Mouse (Mus musculus) heart, adult 8-10 months (tissue): ENCODE results near the gene Sf1. TPM values are rescaled to one million over a fixed set of nuclear protein-coding genes. Genes with fewer than 3 reads are reported as not detected.
A peak's percentile ranks its signal among the peaks of the same experiment; 100 is the strongest.

ENCODE experiments used
- DNase-seq: peaks from one replicate; pipeline ENCODE4 v3.0.0; 2022; ENCODE audit warnings: low spot score
- total RNA-seq, 4 experiments: library from RNA; stranded (reverse); gene quantifications; 2 replicates each; pipeline ENCODE4 v1.2.4; 2022

Sf1 gene
- total RNA-seq, 4 experiments from 2014 or later, result 84.3 to 103 (median 91.3) TPM

GRCm38 (mm10) chr19:6341453-6342077, 21.9 kb upstream of the Sf1 start:
- no peak for DNase-seq

- no peak for DNase-seq
These were observed 21.1 kb upstream of the Sf1 start for GRCm38 (mm10) chr19:6342276-6342933.

- DNase-seq, result no peak
These were observed 20.2 kb upstream of the Sf1 start for GRCm38 (mm10) chr19:6343066-6343925.

GRCm38 (mm10) chr19:6343996-6344395, 19.5 kb upstream of the Sf1 start:
- no peak for DNase-seq

- DNase-seq, result no peak
These were observed 17.5 kb upstream of the Sf1 start for GRCm38 (mm10) chr19:6346023-6346422.

GRCm38 (mm10) chr19:6346661-6347060, 16.8 kb upstream of the Sf1 start:
- DNase-seq, result no peak

- DNase-seq, result no peak
These were observed 15.9 kb upstream of the Sf1 start for GRCm38 (mm10) chr19:6347615-6348014.

- DNase-seq, result no peak
These were observed 14.8 kb upstream of the Sf1 start for GRCm38 (mm10) chr19:6348717-6349116.

- no peak for DNase-seq
These were observed 14.1 kb upstream of the Sf1 start for GRCm38 (mm10) chr19:6349215-6349983.

- DNase-seq, result no peak
These were observed 11.9 kb upstream of the Sf1 start for GRCm38 (mm10) chr19:6351431-6352106.

- no peak for DNase-seq
These were observed 11.4 kb upstream of the Sf1 start for GRCm38 (mm10) chr19:6352107-6352505.

GRCm38 (mm10) chr19:6354030-6354429, 9.5 kb upstream of the Sf1 start:
- DNase-seq, result no peak

- no peak for DNase-seq
These were observed 2.2 kb upstream of the Sf1 start for GRCm38 (mm10) chr19:6361291-6361690.

GRCm38 (mm10) chr19:6363091-6363410, 439 bp upstream of the Sf1 start:
- DNase-seq, result no peak

- DNase-seq, result peak; percentile 91
These were observed 831 bp downstream of the Sf1 start for GRCm38 (mm10) chr19:6364317-6364725.

- DNase-seq, result no peak
These were observed 1.4 kb downstream of the Sf1 start for GRCm38 (mm10) chr19:6364842-6365241.

- no peak for DNase-seq
These were observed 6.7 kb downstream of the Sf1 start for GRCm38 (mm10) chr19:6370175-6370574.

GRCm38 (mm10) chr19:6372433-6372832, 8.9 kb downstream of the Sf1 start:
- DNase-seq, result no peak

- peak; percentile 84 for DNase-seq
These were observed 10.3 kb downstream of the Sf1 start for GRCm38 (mm10) chr19:6373539-6374400.

- DNase-seq, result no peak
These were observed 11.1 kb downstream of the Sf1 start for GRCm38 (mm10) chr19:6374571-6374970.
